Mouse (Mus musculus) cerebellum, postnatal 4 days (tissue): ENCODE data around the gene Upb1.

Experiments used
- DNase-seq, 2 experiments: peaks; one replicate each; pipeline ENCODE4 v3.0.0; 2022; ENCODE audit warnings: low spot score in 2 of 2, mixed read lengths in 1 of 2

The Upb1 gene

DNA sequence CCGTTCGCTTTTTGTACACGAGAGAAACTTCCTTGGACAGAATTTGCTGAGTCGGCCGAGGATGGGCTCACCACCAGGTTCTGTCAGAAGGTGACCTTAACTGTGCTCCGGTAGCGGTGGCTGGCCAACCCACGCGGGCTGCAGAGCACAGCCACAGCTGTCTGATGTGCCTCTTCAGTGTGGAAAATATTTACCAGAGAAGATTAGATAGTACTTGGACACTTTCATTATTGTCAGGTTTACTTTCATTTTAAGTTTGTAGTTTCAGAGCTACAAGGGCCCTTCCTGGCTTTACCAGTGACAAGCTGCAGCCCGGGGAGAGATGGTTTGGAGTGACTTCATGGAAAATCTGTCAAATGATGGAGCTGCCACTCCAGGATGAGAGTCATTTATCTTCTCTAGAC, 23.6 kb downstream of the Upb1 start:
- no peak for DNase-seq

DNA sequence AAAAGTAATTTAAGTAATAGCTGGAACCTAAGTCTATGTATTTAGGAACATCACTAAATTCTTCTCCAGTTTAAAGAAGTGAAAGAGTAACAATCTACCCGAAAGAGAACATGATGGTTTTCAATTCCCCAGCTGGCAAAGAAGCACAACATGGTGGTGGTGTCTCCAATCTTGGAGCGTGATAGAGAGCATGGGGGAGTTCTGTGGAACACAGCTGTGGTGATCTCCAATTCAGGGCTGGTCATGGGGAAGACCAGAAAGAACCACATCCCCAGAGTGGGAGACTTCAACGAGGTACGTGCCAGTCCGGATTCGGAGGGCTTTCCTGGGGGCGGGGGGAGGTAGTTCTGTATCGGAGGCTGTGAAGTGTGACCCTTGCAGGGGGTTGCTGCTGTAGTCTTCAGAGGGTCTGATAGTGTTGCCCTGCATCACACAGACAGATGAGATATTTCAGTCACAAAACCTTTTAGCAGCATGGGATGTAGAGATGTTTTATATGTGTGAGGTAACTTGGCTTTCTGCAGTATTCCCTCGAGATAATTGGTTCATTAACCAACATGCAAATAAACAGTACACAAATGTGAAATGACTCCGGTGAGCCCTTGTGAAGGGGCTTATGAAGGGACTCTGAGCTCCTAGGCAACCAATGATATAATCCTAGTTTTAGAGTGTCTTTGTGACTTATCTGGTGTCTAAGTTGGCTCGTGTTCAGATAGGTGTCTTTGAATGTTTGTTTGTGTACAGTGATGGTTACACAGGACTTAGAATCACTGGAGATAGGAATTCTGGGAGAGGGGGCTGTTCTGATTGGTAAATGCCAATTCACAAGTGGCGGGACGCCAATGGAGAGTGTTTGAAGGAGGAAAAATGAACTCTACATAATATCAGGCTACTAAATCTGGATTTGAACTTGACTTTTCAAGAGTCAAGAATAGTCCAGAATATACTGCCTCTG, 27.4 kb downstream of the Upb1 start:
- no peak for DNase-seq

DNA sequence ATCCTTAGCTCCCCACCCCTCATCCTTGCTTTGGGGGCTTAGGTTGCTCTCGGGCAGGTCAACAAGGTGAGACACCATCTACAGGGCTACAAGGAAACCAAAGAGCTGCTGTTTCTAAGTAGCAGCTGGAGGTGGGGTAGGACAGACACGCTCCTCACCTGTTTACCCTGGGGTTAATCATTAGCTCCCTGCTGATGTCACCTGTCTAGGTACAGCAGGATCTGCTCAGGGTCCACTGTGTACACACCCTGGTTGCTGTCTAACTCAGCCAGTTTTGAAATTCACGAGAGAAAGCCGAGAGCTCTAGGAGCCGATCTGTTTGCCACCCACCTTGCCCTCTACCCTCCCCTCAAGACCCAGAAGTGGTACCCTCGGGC, 28.1 kb downstream of the Upb1 start:
- no peak for DNase-seq

- DNase-seq, result no peak
Observed at GRCm38 (mm10) chr10:75429522-75430146, 28.7 kb downstream of the Upb1 start.

DNA sequence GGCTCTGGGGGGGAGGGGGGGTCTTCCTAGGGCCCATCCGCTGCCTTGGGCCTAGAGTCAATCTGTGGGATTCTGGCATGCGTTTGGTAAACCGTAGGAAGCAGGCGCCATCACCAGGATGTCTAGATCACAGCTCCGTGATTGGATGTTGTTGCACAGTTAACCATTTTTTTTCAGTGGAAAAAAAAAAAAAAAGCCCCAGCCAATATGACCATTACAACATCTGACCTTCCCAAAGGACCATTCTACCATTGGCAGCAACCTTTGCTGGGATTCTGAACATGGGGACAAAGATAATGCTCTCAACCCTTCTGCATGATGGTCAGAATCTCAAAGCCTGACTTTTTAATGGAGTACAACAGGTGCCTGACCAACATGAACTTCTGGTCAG, 29.2 kb downstream of the Upb1 start:
- DNase-seq, result no peak

DNA sequence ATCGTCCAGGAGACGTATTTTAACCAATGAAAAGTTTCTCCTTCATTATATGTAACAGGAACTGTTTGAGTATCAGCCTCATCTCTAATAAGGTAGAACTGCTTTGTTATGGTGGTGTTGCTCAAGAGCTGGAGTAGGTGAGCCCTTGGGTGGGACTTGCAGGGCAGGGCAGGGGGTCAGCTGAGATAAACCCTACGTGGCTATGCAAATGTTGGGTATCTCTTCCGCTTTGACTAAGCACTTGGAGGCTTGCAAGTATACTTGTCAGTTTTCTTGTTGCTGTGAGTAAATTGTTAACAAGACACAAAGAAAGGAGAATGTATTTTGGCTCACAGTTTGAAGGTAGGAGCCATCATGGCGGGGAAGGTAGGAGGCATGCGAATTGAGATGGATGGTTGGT, 29.7 kb downstream of the Upb1 start:
- no peak for DNase-seq

- peak; percentile 75 to 90 for DNase-seq
Observed at GRCm38 (mm10) chr10:75436604-75437217, 35.8 kb downstream of the Upb1 start.

DNA sequence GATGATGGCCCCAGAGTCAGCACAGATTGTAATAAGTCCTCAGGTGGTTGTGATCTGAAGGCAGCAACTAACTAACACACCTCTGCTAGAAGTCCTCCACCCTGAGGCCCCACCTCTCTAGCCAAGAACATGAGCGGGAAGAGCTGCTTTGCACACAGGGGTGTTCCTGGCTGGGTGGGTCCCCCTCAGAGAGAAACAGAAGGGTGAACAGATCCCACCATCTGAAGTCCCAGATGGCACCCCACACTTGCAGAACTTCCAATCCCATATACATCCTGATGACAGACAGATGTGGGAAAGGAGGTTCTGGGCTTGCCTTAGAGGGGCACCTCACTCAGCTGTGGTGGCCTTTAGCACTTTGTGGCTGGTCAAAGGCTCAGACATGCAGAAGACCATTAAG, 36.4 kb downstream of the Upb1 start:
- no peak for DNase-seq

GRCm38 (mm10) chr10:75438132-75438810, 37.4 kb downstream of the Upb1 start:
- peak in 1 of 2 experiments; percentile 54 for DNase-seq

DNA sequence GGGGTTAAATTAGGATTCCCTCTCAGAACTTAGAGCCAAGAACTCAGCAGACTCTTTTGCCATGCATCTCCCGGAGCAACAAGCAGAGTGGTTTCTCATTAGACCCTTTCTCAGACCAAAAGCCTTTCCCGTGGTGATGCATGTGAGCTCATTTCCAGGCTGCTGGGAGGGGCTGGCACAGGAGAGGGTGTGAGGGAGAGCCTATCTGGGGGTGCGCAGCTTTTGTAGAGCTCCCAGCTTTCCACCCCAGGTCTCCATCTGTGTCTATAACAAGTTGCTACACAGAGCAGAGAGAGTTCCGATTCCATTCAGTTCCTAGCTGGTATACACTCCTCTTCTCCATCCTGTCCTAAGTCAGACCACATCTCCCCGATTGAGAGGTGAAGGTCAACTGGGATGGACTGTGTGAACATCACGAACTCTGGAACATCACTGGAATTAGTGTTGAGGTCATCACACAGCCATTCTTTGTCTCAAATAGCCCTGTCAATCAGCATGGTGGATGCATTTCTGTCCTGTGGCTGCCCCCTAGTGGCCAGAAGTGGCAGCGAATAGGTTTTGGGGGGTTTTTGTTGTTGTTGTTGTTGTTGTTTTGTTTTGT, 38.4 kb downstream of the Upb1 start:
- peak in 1 of 2 experiments; percentile 56 for DNase-seq

- no peak for DNase-seq
Observed at GRCm38 (mm10) chr10:75440756-75441155, 39.8 kb downstream of the Upb1 start.

DNA sequence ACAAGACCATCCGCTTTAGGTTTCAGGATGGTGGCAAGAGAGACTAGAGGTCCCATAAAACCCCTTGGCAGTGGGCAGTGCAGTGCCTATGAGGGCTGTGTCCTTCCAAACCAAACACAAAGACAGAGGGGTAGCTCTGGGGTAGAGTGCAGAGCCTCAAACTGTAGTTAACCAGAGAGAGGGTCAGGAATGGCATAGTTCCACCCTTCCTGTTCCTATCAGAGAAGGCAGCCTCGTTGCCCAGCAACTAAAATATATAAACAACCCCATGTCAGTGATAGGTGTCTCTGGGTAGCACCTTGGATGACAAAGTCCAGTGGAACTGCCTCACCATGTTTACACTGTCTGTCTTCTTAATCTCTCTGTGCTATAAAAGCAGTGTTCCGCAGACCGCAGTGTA, 40.9 kb downstream of the Upb1 start:
- DNase-seq, result no peak

- no peak for DNase-seq
Observed at GRCm38 (mm10) chr10:75443017-75443416, 42.1 kb downstream of the Upb1 start.

GRCm38 (mm10) chr10:75444111-75444826, 43.4 kb downstream of the Upb1 start:
- DNase-seq, result peak in 1 of 2 experiments; percentile 27

GRCm38 (mm10) chr10:75445030-75445429, 44.1 kb downstream of the Upb1 start:
- DNase-seq, result no peak

GRCm38 (mm10) chr10:75446501-75447083, 45.7 kb downstream of the Upb1 start:
- no peak for DNase-seq

DNA sequence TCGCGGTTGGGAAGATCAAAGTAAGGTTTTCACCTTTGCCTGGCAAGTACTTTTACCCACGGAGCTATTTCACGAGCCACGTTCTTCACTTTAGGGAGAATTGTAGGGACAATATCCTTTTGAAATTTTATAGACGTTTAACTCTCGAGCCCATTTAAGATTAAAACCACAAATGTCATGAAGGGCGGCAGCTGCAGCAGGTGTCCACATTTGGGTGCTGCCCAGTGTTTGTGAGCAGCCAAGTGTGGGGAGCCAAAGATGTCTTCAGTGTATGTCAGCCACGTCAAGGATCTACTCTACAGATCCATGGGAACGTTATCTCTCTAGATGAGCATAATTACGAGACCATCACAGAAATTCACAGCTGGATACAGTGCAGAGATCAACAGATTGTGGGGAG, 46.6 kb downstream of the Upb1 start:
- DNase-seq, result no peak

DNA sequence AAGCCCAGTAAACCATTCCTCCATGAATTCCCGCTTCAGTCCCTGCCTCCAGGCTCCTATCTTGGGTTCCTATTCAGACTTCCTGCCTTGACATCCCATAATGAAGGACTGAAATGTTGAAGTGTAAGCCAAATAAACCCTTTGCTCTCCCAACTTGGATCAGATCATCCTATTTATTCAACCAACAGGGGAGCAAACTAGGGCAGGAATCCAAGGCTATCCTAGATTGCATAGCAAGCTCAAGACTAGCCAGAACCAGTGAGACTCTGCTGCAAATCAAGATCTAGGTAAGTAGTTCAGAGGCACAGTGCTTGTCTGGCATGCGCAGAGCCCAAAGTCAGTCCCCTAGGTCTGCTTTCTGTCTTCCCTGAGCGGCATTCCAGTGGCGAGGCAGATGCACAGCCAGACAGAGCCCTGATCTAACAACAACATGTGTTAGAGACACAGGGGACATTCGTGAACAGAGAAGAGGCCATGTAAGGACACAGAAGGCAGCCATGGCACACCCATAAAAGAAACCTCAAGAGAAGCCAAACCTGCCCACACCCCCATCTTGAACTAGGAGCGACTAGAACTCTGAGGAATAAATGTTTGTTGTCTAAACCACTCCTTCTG, 48.0 kb downstream of the Upb1 start:
- DNase-seq, result no peak

DNA sequence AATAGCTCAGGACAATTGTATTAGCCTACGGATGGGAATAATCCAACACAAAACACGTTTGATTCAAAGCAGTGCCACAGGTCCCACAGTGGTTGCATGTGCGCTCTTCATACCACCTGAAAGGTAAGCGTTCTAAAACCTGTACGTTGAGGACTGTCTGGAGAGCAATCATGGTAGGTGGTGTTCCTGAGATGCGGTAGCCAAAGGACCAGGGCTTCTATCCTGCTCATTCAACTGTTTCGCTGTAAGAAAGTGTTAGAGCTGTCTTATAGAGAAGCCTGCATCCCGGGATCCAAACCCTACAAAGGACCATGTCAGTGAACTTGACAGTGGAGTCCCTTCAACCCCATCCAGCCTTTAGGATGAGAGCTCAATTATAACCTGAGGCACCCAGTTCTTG, 49.4 kb downstream of the Upb1 start:
- DNase-seq, result no peak
